Comparison of ENCODE assay signal across 9 mouse cellular contexts in genomic region chr11:83125633-83126032, GRCm38 (mm10). TPM values are rescaled to one million over a fixed set of nuclear protein-coding genes. Genes with fewer than 3 reads are reported as not detected.
"Had no signal": no experiment of that assay in that cellular context is flagged by ENCODE, and none has a peak within 500 bp of the region (broad histone marks: within the 10 kb centered on the region; RNA-seq: fewer than 3 reads in every experiment).

No protein-coding gene starts in this region.

RNA-seq across cellular contexts. Expression of gene Slfn1, which starts 9.0 kb away (rescaled TPM):
- total RNA-seq: hindbrain, postnatal 0 days; layer of hippocampus, adult 18-20 months; layer of hippocampus, adult 2 months; layer of hippocampus, adult 8-10 months; layer of hippocampus, postnatal 10 days; layer of hippocampus, postnatal 14 days; layer of hippocampus, postnatal 25 days; layer of hippocampus, postnatal 36 days; left cerebral cortex, adult 18-20 months had no signal

RNA-seq across cellular contexts. Expression of gene Slfn4, which starts 49.4 kb away (rescaled TPM):
- total RNA-seq: layer of hippocampus, adult 2 months; layer of hippocampus, postnatal 25 days; left cerebral cortex, adult 18-20 months had no signal
